Mouse (Mus musculus) spleen, embryonic (tissue): ENCODE results near the gene Zfy2.

Experiments
- CTCF ChIA-PET: fragments of 350-600 bp; sonication (Branson Sonifier 250); formaldehyde crosslinking; loops from one replicate; lab custom pipeline; 2022; lab: Charles Lee

Gene Zfy2

GRCm38 (mm10) chrY:2170309-2170708, at the start of gene Zfy2:
TSS of gene Zfy2 (minus strand) at chrY:2170409.
- CTCF ChIA-PET, result no interaction called here
